Comparison of ENCODE assay signal across 22 mouse cellular contexts in the genomic region with DNA sequence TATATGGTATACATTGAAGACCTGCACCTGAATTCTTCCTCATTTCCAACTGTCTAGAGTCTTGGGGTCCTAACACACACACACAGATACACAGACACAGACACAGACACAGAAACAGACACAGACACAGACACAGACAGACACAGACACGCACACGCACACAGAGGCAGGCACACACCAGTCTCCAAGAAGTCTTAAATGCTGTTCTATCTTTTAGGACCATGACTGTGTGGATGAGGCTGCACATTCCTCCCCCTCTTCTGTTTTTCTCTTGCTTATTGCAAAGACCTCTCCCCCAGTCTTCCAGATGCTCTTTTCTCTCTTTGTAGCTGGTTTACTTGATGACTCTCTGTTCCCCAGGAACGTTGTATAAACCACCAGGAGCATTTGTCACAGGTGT.
DNase-seq lines count a peak whose midpoint lies in the region; ATAC-seq and TF ChIP-seq lines count a peak whose summit lies in the region.
"Had no signal": no experiment of that assay in that cellular context is flagged by ENCODE, and none has a peak within 500 bp of the region (broad histone marks: within the 10 kb centered on the region; RNA-seq: fewer than 3 reads in every experiment).

No protein-coding gene starts in this region.

- no peaks in the 10 kb centered on the region for H3K27me3 ChIP-seq in erythroblast, embryonic 14.5 days (ENCODE audit: control insufficient read depth)
- no peaks in the 10 kb centered on the region for H3K27me3 ChIP-seq in liver, embryonic 13.5 days
- no peaks in the 10 kb centered on the region for H3K27me3 ChIP-seq in liver, postnatal 0 days (ENCODE audit: insufficient read depth, low read length)
- H3K27me3 ChIP-seq: embryonic facial prominence, embryonic 12.5 days; forebrain, embryonic 13.5 days; hindbrain, embryonic 13.5 days had no signal

- 70% methylated on average over 3 of the region's 3 CpGs for WGBS in liver, embryonic 13.5 days (ENCODE audit: insufficient replicate concordance)
- WGBS in liver, postnatal 0 days (ENCODE audit: insufficient replicate concordance), result 79% methylated on average over 3 of the region's 3 CpGs

- H3K27ac ChIP-seq in liver, embryonic 13.5 days, result peak overlapping the region; percentile 98
- H3K27ac ChIP-seq in liver, postnatal 0 days (ENCODE audit: low read depth), result peak overlapping the region; percentile 83
- H3K27ac ChIP-seq: forebrain, embryonic 13.5 days; gastrocnemius, adult 2 months; hindbrain, embryonic 13.5 days had no signal

- H3K36me3 ChIP-seq in erythroblast, embryonic 14.5 days (ENCODE audit: control insufficient read depth), result peaks cover 19% of the 10 kb centered on the region
- H3K36me3 ChIP-seq in liver, embryonic 13.5 days, result no peaks in the 10 kb centered on the region
- no peaks in the 10 kb centered on the region for H3K36me3 ChIP-seq in liver, postnatal 0 days (replicated peaks; ENCODE audit: insufficient read depth, low read length)
- H3K36me3 ChIP-seq: embryonic facial prominence, embryonic 12.5 days; G1E; hindbrain, embryonic 13.5 days had no signal

- ATAC-seq in liver, embryonic 13.5 days (ENCODE audit: low read depth), result peak; percentile 50
- ATAC-seq in liver, postnatal 0 days, result peak; percentile 33
- ATAC-seq: CD4-positive, CD25-positive, alpha-beta regulatory T cell, adult 4 months; forebrain, embryonic 13.5 days; forebrain, postnatal 0 days had no signal

- peak overlapping the region; percentile 58 for H3K4me3 ChIP-seq in erythroblast, embryonic 14.5 days (replicated peaks)
- no peak overlapping the region for H3K4me3 ChIP-seq in liver, embryonic 13.5 days (replicated peaks)
- H3K4me3 ChIP-seq in liver, postnatal 0 days (ENCODE audit: low read depth, low read length), result no peak overlapping the region
- H3K4me3 ChIP-seq: embryonic facial prominence, embryonic 12.5 days; forebrain, embryonic 13.5 days; gastrocnemius, adult 2 months; hindbrain, embryonic 13.5 days had no signal

- H3K9ac ChIP-seq in liver, embryonic 13.5 days, result peak overlapping the region; percentile 76
- H3K9ac ChIP-seq in liver, postnatal 0 days (replicated peaks), result no peak overlapping the region; the same call in 1 of the 2 replicates
- H3K9ac ChIP-seq: embryonic facial prominence, embryonic 12.5 days; forebrain, embryonic 13.5 days; forebrain, postnatal 0 days; hindbrain, embryonic 13.5 days had no signal

- no peak for TF ChIP-seq CTCF in liver, postnatal 0 days (IDR thresholded peaks at IDR 0.05; ENCODE audit: low read depth)

- H3K4me2 ChIP-seq in liver, embryonic 13.5 days, result peak overlapping the region; percentile 67
- H3K4me2 ChIP-seq in liver, postnatal 0 days (ENCODE audit: low read depth, low read length), result 0 out of 2 replicates have a peak overlapping the region, but pooled peaks have one; percentile 39
- H3K4me2 ChIP-seq: embryonic facial prominence, embryonic 12.5 days; forebrain, embryonic 13.5 days; hindbrain, embryonic 13.5 days had no signal

- no peak for TF ChIP-seq EP300 in liver, postnatal 0 days (IDR thresholded peaks at IDR 0.05; ENCODE audit: low read depth)

- peaks cover 96% of the 10 kb centered on the region for H3K4me1 ChIP-seq in erythroblast, embryonic 14.5 days (ENCODE audit: control insufficient read depth)
- H3K4me1 ChIP-seq in liver, embryonic 13.5 days (replicated peaks), result peaks cover 83% of the 10 kb centered on the region
- peaks cover 21% of the 10 kb centered on the region for H3K4me1 ChIP-seq in liver, postnatal 0 days (ENCODE audit: insufficient read depth)
- H3K4me1 ChIP-seq: embryonic facial prominence, embryonic 12.5 days; forebrain, embryonic 13.5 days; hindbrain, embryonic 13.5 days had no signal

- peaks cover 4% of the 10 kb centered on the region; the same call in 1 of the 2 replicates for H3K9me3 ChIP-seq in erythroblast, embryonic 14.5 days (ENCODE audit: control insufficient read depth, low read length)
- H3K9me3 ChIP-seq in liver, embryonic 13.5 days (replicated peaks), result no peaks in the 10 kb centered on the region
- H3K9me3 ChIP-seq in liver, postnatal 0 days (ENCODE audit: low read length), result no peaks in the 10 kb centered on the region
- H3K9me3 ChIP-seq: embryonic facial prominence, embryonic 12.5 days; forebrain, embryonic 13.5 days; hindbrain, embryonic 13.5 days had no signal

- peak; percentile 19 for DNase-seq in heart, adult 11 months
- DNase-seq in heart, adult 9 months (ENCODE audit: low spot score in 2 of 2), result no peak
- peak; percentile 40 for DNase-seq in liver, embryonic 13.5 days
- no peak for DNase-seq in liver, postnatal 0 days
- DNase-seq in ovary, adult 18-20 months (ENCODE audit: low spot score), result no peak
- no peak for DNase-seq in layer of hippocampus, adult 9-11 months
- DNase-seq: adrenal gland, adult 8-10 months; adrenal gland, postnatal 36 days; B cell, adult 2 months; cerebellum, adult 11 months; cerebellum, adult 8-10 months; forebrain, postnatal 0 days; gastrocnemius, adult 2 months; gastrocnemius, postnatal 36 days; heart, adult 18-20 months; heart, postnatal 10 days had no signal

Comparison
In these comparisons a context has a peak if more than half of its experiments do, and no peak if none do; other contexts are left out.
1. DNase-seq: peak in heart, adult 11 months (single experiment) and liver, embryonic 13.5 days (single experiment); none in heart, adult 9 months (0 of 2), liver, postnatal 0 days (single experiment), ovary, adult 18-20 months (single experiment) and layer of hippocampus, adult 9-11 months (single experiment).